Mouse (Mus musculus) limb, embryonic 10.5 days (tissue): ENCODE data around the gene A3galt2. TPM values are rescaled to one million over a fixed set of nuclear protein-coding genes. Genes with fewer than 3 reads are reported as not detected.

ENCODE experiments used
- DNase-seq: peaks from one replicate; pipeline ENCODE4 v3.0.0-alpha.2; 2017; ENCODE audit warnings: low spot score
- H3K27ac ChIP-seq: fragments of 300-500 bp; sonication (generic); 2 replicates; pipeline ENCODE4 v1.5.1; 2016; ENCODE audit warnings: mild to moderate bottlenecking
- H3K27me3 ChIP-seq: fragments of 300-500 bp; sonication (generic); 2 replicates; pipeline ENCODE4 v1.6.1; 2016; ENCODE audit warnings: low read depth, mild to moderate bottlenecking; ENCODE audit not compliant: poor library complexity, severe bottlenecking
- H3K36me3 ChIP-seq: fragments of 300-500 bp; sonication (generic); 2 replicates; pipeline ENCODE4 v1.6.1; 2016; ENCODE audit warnings: mild to moderate bottlenecking, moderate library complexity
- H3K4me1 ChIP-seq: fragments of 300-500 bp; sonication (generic); 2 replicates; pipeline ENCODE4 v1.6.1; 2016
- H3K4me3 ChIP-seq: fragments of 300-500 bp; sonication (generic); 2 replicates; pipeline ENCODE4 v1.5.1; 2016; ENCODE audit warnings: mild to moderate bottlenecking, moderate library complexity
- H3K9me3 ChIP-seq: fragments of 300-500 bp; sonication (generic); replicated peaks from 2 replicates; pipeline ENCODE4 v1.6.1; 2016; ENCODE audit warnings: mild to moderate bottlenecking
- WGBS: fragments of 180-500 bp; shearing (Covaris S2); methylation state at CpG from one replicate; pipeline ENCODE4 v1.1.7; 2016; 5-methylcytosine and 5-hydroxymethylcytosine counted together
- polyA plus RNA-seq: library from polyadenylated mRNA; unstranded; fragments of >200 nt; fragmentation: Nextera tagmentation; extraction: Ambion mirVana; gene quantifications from 2 replicates; pipeline ENCODE4 v1.2.1, GENCODE M21; 2016

The A3galt2 gene
- polyA plus RNA-seq, 1 experiment from 2014 or later, result 0.10 TPM

DNA sequence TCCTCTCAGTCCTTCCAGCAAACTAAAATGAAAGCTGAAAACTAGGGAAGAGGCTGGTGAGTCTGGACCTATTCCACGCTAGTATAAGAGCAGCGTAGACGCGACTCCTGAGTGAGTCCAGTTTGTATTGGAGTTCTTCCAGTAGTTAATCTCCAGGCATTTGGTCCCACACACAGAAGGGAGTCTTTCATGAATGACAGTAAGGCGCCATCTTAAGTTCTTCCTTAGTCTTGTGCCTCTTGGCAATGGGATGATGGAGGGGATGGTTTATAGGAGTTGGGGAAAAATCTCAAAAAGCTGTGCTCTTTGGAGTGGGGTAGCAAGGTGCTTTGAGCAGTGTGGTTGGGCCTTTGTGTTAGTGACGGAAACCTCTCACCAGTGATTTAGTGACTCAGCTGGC lies 24.9 kb upstream of the A3galt2 start:
- no peak overlapping the region for H3K27ac ChIP-seq
- peaks cover 9% of the 10 kb centered on the region for H3K27me3 ChIP-seq
- peak overlapping the region; percentile 93 for H3K4me3 ChIP-seq
- 90% methylated on average over 6 of the region's 6 CpGs for WGBS
- peaks cover 53% of the 10 kb centered on the region for H3K36me3 ChIP-seq
- no peak for DNase-seq
- no peaks in the 10 kb centered on the region for H3K9me3 ChIP-seq
- peaks cover 76% of the 10 kb centered on the region for H3K4me1 ChIP-seq

DNA sequence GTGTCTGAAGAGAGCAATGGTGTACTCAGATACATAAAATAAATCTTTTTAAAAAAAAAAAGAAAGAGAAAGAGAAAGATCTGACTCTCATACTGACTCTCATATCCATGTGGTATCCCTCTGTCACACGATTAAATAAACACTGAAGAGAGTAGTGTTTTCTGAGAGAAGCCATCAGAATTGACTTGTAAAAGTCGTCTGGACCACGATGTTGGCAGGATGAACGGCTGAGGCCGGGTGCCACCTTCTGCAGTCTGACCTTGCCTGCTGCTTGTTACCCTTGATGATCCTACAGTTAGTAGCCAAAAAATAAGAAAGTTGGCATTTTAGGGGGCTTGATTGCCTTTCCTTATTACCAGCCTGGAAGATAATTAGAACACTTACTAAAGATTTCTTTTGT lies 22.4 kb upstream of the A3galt2 start:
- WGBS, result 78% methylated on average over 5 of the region's 5 CpGs
- Histone ChIP-seq H3K9me3 (no peaks in the 10 kb centered on the region), H3K4me1 (peaks cover 82% of the 10 kb centered on the region), H3K36me3 (peaks cover 78% of the 10 kb centered on the region), H3K27me3 (no peaks in the 10 kb centered on the region), H3K4me3 (no peak overlapping the region), H3K27ac (no peak overlapping the region)
- no peak for DNase-seq

DNA sequence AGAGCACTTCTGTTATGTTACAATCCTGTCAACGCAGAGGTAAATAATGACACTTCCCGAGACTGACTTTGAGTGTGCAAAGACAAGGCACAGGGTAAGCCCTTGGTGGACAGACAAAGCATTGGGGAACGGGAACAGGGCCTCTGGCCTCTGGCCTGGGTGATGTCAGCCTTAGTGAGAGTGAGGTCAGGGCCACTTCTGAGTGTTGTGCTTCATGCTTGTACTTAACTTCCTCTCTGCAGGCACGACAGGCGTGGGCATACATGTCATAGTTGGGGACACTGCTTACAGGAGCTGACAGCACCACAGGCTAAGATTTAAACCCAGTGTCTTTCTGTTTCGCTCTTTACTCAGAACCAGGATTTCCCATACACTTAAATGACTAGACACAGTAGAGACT lies 21.7 kb upstream of the A3galt2 start:
- H3K36me3 ChIP-seq, result peaks cover 85% of the 10 kb centered on the region
- H3K4me3 ChIP-seq, result no peak overlapping the region
- no peak overlapping the region for H3K27ac ChIP-seq
- WGBS, result 70% methylated on average over 6 of the region's 6 CpGs
- H3K4me1 ChIP-seq, result peaks cover 80% of the 10 kb centered on the region
- H3K9me3 ChIP-seq, result no peaks in the 10 kb centered on the region
- no peak for DNase-seq
- H3K27me3 ChIP-seq, result no peaks in the 10 kb centered on the region

DNA sequence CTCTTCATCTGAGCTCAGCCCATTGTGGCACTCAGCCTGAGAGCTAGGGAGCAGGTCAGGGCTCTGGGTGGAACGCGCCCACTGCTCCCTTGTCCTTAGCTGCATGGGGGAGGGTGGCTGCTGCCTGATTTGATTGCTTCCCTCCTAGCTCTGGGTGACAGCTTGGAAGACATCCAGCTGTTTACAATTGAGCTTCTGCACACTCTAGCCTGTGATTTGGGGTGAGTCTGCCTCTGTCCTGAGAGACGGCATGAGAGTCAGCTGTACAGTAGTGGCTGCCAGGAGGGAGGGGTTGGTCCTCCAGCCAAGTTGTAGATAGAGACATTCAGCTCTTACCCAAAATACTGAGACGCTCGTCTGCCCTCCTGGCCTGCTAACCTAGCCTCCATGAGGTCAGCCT lies 20.9 kb upstream of the A3galt2 start:
- no peaks in the 10 kb centered on the region for H3K9me3 ChIP-seq
- H3K4me3 ChIP-seq, result no peak overlapping the region
- H3K27ac ChIP-seq, result no peak overlapping the region; the same call in 1 of the 2 replicates
- 65% methylated on average over 5 of the region's 5 CpGs for WGBS
- peaks cover 82% of the 10 kb centered on the region for H3K36me3 ChIP-seq
- H3K4me1 ChIP-seq, result peaks cover 73% of the 10 kb centered on the region
- no peaks in the 10 kb centered on the region for H3K27me3 ChIP-seq
- no peak for DNase-seq

DNA sequence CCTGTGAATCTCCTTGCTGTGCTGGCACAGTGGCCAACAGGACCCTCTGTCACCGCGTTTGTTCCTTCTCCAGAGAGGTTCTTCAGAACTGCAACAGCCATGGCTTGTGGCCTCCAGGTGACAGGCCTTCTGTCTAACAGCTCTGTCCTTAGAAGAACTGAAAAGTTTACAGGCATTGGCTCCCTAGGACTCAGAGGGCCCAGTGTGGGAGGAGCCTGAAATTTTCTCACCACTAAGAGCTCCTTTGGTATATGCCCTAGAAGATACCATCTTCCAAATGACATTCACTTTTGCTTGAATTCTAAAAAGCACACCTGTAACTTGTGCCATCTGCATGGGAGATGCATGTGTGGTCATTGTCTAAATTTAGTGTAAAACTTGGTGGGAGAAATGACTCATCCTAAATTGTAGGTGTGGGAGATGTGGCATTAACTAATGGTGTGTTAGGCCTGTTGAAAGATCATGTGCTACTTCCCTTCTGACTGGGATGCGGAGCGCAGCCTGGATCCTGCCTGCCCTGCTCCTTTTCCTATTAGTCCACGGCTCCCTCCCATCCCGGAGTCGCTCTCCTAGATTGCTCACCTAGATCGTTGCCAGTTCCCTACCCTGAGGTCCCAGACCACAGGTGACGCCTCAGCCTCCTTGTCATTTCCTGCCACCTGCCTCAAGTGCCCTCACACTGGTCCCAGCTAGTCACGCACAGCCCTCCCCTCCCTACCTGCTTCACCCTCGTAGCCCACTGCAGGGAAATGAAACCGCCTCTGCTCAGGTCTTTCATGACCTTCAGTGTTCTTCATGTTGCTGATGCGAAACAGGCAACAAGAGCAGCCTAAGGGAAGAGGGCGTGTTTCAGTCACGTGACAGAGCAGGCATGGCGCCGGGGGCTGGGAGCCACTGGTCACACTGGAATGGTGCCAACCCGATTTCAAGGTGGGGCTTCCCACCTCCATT lies 20.2 kb upstream of the A3galt2 start:
- H3K4me3 ChIP-seq, result no peak overlapping the region
- peaks cover 65% of the 10 kb centered on the region for H3K4me1 ChIP-seq
- 87% methylated on average over 18 of the region's 18 CpGs for WGBS
- H3K27ac ChIP-seq, result no peak overlapping the region
- no peaks in the 10 kb centered on the region for H3K27me3 ChIP-seq
- H3K36me3 ChIP-seq, result peaks cover 77% of the 10 kb centered on the region
- H3K9me3 ChIP-seq, result no peaks in the 10 kb centered on the region
- no peak for DNase-seq

DNA sequence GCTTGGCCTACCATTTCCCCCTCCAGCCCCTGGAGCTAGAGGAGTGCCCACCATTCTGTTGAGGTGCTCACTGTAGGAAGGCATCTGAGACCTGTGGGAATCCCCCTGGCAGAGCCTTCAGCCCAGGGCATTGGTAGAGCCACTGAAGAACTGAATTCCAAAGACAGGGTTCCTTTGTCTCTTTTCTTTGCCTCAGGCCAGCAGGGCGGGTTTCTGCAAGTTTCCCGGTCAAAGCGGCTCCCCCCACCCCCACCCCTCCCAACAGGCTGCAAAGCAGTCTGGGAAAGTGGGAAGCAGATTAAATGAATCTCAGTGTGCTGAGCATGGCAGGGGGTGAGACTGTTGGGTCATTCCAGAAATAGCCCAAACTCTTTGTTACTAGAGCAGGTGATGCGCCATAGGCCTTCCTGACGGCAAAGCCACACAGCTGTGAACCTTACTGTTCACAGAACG lies 18.0 kb upstream of the A3galt2 start:
- Histone ChIP-seq H3K4me1 (peaks cover 58% of the 10 kb centered on the region), H3K36me3 (peaks cover 74% of the 10 kb centered on the region), H3K4me3 (no peak overlapping the region), H3K9me3 (no peaks in the 10 kb centered on the region), H3K27me3 (no peaks in the 10 kb centered on the region), H3K27ac (peak overlapping the region; percentile 70; the same call in 1 of the 2 replicates)
- 68% methylated on average over 6 of the region's 6 CpGs for WGBS
- no peak for DNase-seq

DNA sequence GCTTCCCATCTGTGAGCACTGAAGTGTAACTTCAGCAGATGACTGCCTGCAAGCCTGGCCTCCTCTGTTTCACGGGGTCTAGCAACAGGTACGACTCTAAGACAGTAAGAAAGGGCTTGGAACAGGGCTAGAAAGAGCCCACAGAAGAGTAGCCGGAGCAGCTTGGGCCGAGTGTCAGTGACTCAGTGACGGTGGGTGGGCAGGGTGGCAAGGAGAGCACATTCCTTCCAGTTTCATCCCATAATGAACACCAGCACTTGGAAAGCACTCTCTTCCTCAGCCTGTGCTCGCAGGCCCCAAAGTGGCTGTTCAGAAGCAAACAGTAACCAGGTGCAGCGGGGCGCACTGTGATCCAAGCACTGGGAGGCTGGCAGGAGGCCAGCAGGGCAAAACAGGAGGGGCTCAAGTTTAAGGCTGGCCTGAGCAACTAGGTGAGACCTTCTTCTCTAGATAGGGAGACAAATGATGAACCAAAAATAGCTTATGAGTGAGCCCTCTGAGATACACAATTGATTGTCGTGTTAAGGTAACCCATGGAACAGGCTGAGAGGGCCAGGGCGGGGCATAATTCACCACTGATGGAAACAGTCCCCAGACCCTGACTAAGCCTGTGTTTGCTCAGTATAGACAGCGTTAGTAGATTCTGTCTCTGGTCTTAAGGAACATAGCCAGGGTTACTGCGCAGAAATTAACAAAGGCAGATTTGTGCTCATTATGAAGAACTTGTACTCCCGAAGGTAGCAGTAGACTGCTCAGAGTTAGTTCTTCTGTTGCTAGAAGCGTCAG lies 17.1 kb upstream of the A3galt2 start:
- H3K4me3 ChIP-seq, result no peak overlapping the region

GRCm38 (mm10) chr4:128740878-128741277 lies 14.3 kb upstream of the A3galt2 start:
- H3K4me1 ChIP-seq, result peaks cover 31% of the 10 kb centered on the region
- no peak overlapping the region for H3K27ac ChIP-seq
- no peak overlapping the region for H3K4me3 ChIP-seq
- no peak for DNase-seq
- H3K9me3 ChIP-seq, result no peaks in the 10 kb centered on the region
- no peaks in the 10 kb centered on the region for H3K27me3 ChIP-seq
- peaks cover 80% of the 10 kb centered on the region for H3K36me3 ChIP-seq
- 82% methylated on average over 1 of the region's 1 CpGs for WGBS

More for the DNA sequence above, 17.1 kb upstream of the A3galt2 start:
- WGBS, result 88% methylated on average over 14 of the region's 14 CpGs
- H3K4me1 ChIP-seq, result peaks cover 60% of the 10 kb centered on the region
- peaks cover 80% of the 10 kb centered on the region for H3K36me3 ChIP-seq
- H3K27me3 ChIP-seq, result no peaks in the 10 kb centered on the region
- peak overlapping the region; percentile 59 for H3K27ac ChIP-seq
- H3K9me3 ChIP-seq, result no peaks in the 10 kb centered on the region
- DNase-seq, result no peak

GRCm38 (mm10) chr4:128741906-128742305 lies 13.3 kb upstream of the A3galt2 start:
- 73% methylated on average over 5 of the region's 5 CpGs for WGBS
- Histone ChIP-seq H3K27me3 (no peaks in the 10 kb centered on the region), H3K4me1 (peaks cover 21% of the 10 kb centered on the region), H3K4me3 (no peak overlapping the region), H3K9me3 (no peaks in the 10 kb centered on the region), H3K36me3 (peaks cover 80% of the 10 kb centered on the region), H3K27ac (no peak overlapping the region)
- DNase-seq, result no peak

- no peaks in the 10 kb centered on the region for H3K9me3 ChIP-seq
- H3K4me3 ChIP-seq, result no peak overlapping the region
- H3K4me1 ChIP-seq, result peaks cover 15% of the 10 kb centered on the region
- no peak for DNase-seq
- H3K27me3 ChIP-seq, result no peaks in the 10 kb centered on the region
- WGBS, result 71% methylated on average over 10 of the region's 10 CpGs
- no peak overlapping the region for H3K27ac ChIP-seq
- peaks cover 80% of the 10 kb centered on the region for H3K36me3 ChIP-seq
Observed at GRCm38 (mm10) chr4:128742379-128742970, 12.7 kb upstream of the A3galt2 start.

DNA sequence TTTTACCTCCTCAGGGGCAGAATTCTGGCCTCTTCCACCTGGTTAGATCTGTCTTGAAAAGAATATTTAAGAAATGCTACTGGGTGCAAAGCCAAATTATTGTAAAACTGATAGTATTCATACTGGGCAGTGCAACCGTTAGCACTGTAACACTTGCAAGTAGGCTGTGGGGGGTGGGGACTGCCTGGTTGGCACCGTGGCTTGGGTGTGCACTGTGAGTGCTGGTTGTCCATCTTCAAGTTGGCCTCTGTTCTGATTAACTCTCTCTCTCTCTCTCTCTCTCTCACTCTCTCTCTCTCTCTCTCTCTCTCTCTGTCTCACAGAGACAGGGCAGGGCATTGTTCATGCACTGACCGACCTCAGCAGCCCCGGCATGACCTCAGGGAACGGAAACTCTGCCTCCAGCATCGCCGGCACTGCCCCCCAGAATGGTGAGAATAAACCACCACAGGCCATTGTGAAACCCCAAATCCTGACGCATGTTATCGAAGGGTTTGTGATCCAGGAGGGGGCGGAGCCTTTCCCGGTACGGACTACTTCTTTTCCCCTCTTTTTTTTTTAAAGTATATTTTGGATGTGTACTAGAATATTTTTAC lies 12.0 kb upstream of the A3galt2 start:
- H3K36me3 ChIP-seq, result peaks cover 81% of the 10 kb centered on the region
- no peak overlapping the region for H3K4me3 ChIP-seq
- WGBS, result 89% methylated on average over 12 of the region's 12 CpGs
- peaks cover 11% of the 10 kb centered on the region for H3K4me1 ChIP-seq
- no peaks in the 10 kb centered on the region for H3K27me3 ChIP-seq
- no peaks in the 10 kb centered on the region for H3K9me3 ChIP-seq
- no peak for DNase-seq
- H3K27ac ChIP-seq, result no peak overlapping the region

- peaks cover 92% of the 10 kb centered on the region for H3K36me3 ChIP-seq
- H3K27ac ChIP-seq, result no peak overlapping the region
- no peaks in the 10 kb centered on the region for H3K27me3 ChIP-seq
- 95% methylated on average over 8 of the region's 8 CpGs for WGBS
- peaks cover 11% of the 10 kb centered on the region for H3K4me1 ChIP-seq
- no peak overlapping the region for H3K4me3 ChIP-seq
- DNase-seq, result no peak
- no peaks in the 10 kb centered on the region for H3K9me3 ChIP-seq
Observed at GRCm38 (mm10) chr4:128745160-128745559, 10.0 kb upstream of the A3galt2 start.
